Mouse (Mus musculus) ES-E14 (cell line): ENCODE results near the gene Asb16. TPM values are rescaled to one million over a fixed set of nuclear protein-coding genes. Genes with fewer than 3 reads are reported as not detected.
A peak's percentile ranks its signal among the peaks of the same experiment; 100 is the strongest.

Source experiments
- DNase-seq: peaks from one replicate; pipeline ENCODE4 v3.0.0-alpha.2; 2013; ENCODE audit warnings: low read depth, low spot score
- H3K27ac ChIP-seq: 2 replicates; pipeline ENCODE4 v1.5.1; 2012; ENCODE audit warnings: low read depth, mild to moderate bottlenecking, low read length, moderate library complexity, mixed read lengths; ENCODE audit not compliant: poor library complexity, insufficient read depth, severe bottlenecking
- H3K36me3 ChIP-seq: 2 replicates; pipeline ENCODE4 v1.6.1; 2012; ENCODE audit warnings: mild to moderate bottlenecking, low read length, moderate library complexity, mixed read lengths; ENCODE audit not compliant: control insufficient read depth, poor library complexity, insufficient read depth, severe bottlenecking
- H3K4me1 ChIP-seq, 2 experiments: fragments of 150-350 bp in 1 of 2; sonication (generic) in 1 of 2; 2 replicates each; pipeline ENCODE4 v1.6.1; 2012; ENCODE audit warnings: low read length in 2 of 2, mild to moderate bottlenecking in 1 of 2, mixed read lengths in 1 of 2; ENCODE audit not compliant: control insufficient read depth in 2 of 2, insufficient read depth in 2 of 2, poor library complexity in 1 of 2
- H3K4me3 ChIP-seq, 2 experiments: fragments of 150-350 bp in 1 of 2; sonication (generic) in 1 of 2; 2 replicates each; pipeline ENCODE4 v1.5.1; 2012; ENCODE audit warnings: low read length in 2 of 2, low read depth in 1 of 2, mild to moderate bottlenecking in 1 of 2, mixed read lengths in 1 of 2; ENCODE audit not compliant: insufficient read depth in 1 of 2, poor library complexity in 1 of 2, severe bottlenecking in 1 of 2
- H3K9ac ChIP-seq: 2 replicates; pipeline ENCODE4 v1.6.1; 2012; ENCODE audit warnings: low read depth, mild to moderate bottlenecking, low read length, mixed read lengths; ENCODE audit not compliant: poor library complexity, insufficient read depth, severe bottlenecking
- H3K9me3 ChIP-seq: fragments of 150-350 bp; sonication (generic); 2 replicates; pipeline ENCODE4 v1.6.1; 2012; ENCODE audit warnings: low read depth, mild to moderate bottlenecking, low read length; ENCODE audit not compliant: control insufficient read depth, insufficient read depth
- CHD2 ChIP-seq: IDR thresholded peaks from 2 replicates; pipeline ENCODE4 v1.6.1; 2014; ENCODE audit warnings: mild to moderate bottlenecking, low read depth, low read length, inconsistent platforms
- HCFC1 ChIP-seq: IDR thresholded peaks from 2 replicates; pipeline ENCODE4 v1.6.1; 2012; ENCODE audit warnings: low read length, inconsistent platforms, borderline replicate concordance; ENCODE audit not compliant: insufficient read depth
- MAFK ChIP-seq: IDR thresholded peaks from 2 replicates; pipeline ENCODE4 v1.6.1; 2014; ENCODE audit warnings: mild to moderate bottlenecking, low read depth, low read length, inconsistent platforms; ENCODE audit not compliant: insufficient read depth
- ZC3H11A ChIP-seq: IDR thresholded peaks from 2 replicates; pipeline ENCODE4 v1.6.1; 2012; ENCODE audit warnings: low read depth, mild to moderate bottlenecking, inconsistent platforms, low read length, borderline replicate concordance
- ZNF384 ChIP-seq: IDR thresholded peaks from 2 replicates; pipeline ENCODE4 v1.6.1; 2012; ENCODE audit warnings: low read depth, low read length, inconsistent platforms
- in situ Hi-C, 2 experiments: fragments of 600-800 bp; cut with MboI; formaldehyde crosslinking; loops; one replicate each; pipeline ENCODE4 v1.15.1; 2025; ENCODE audit warnings: low sequenced_read_pairs in 2 of 2, inconsistent platforms in 1 of 2; ENCODE audit not compliant: unreplicated experiment in 2 of 2
- total RNA-seq: library from RNA; depleted of rRNA; stranded (reverse); fragments of 300-350 nt; gene quantifications from 2 replicates; pipeline ENCODE4 v1.2.3, GENCODE M21; 2012

Gene Asb16
- total RNA-seq, 1 experiment: 0.98 TPM

GRCm38 (mm10) chr11:102294416-102294815 lies 25.9 kb downstream of the Asb16 start:
- H3K27ac ChIP-seq: no peak overlapping the region
- in situ Hi-C loops: loop anchor here in 1 of 2 experiments (5.0 kb wide), 1 partner anchor 118 kb away; no protein-coding TSS in a partner anchor
- no peak for DNase-seq
- no peaks in the 10 kb centered on the region for H3K9me3 ChIP-seq
- peak overlapping the region; percentile 92; the same call in 1 of the 2 replicates for H3K9ac ChIP-seq
- TF ChIP-seq ZNF384 (no peak), HCFC1 (no peak), ZC3H11A (no peak)
- peaks cover 8 to 21% of the 10 kb centered on the region in 2 experiments; a peak in 3 of 4 replicates for H3K4me1 ChIP-seq
- peaks cover 41% of the 10 kb centered on the region for H3K36me3 ChIP-seq
- H3K4me3 ChIP-seq: peak overlapping the region in 1 of 2 experiments; percentile 94; a peak in 1 of 4 replicates

GRCm38 (mm10) chr11:102294887-102295597 lies 26.5 kb downstream of the Asb16 start:
- in situ Hi-C loops: loop anchor here in 1 of 2 experiments (5.0 kb wide), 1 partner anchor 117 kb away; no protein-coding TSS in a partner anchor
- Histone ChIP-seq H3K4me3 (peak overlapping the region; percentile 83 to 94), H3K9me3 (no peaks in the 10 kb centered on the region), H3K4me1 (peaks cover 8 to 20% of the 10 kb centered on the region in 2 experiments; a peak in 3 of 4 replicates), H3K9ac (peak overlapping the region; percentile 92), H3K36me3 (peaks cover 41% of the 10 kb centered on the region), H3K27ac (peak overlapping the region; percentile 92)
- DNase-seq: no peak
- no peak for TF ChIP-seq CHD2
- no peak for TF ChIP-seq ZNF384
- no peak for TF ChIP-seq MAFK
- no peak for TF ChIP-seq ZC3H11A
- TF ChIP-seq HCFC1: no peak

- peak overlapping the region; percentile 92 for H3K27ac ChIP-seq
- H3K4me1 ChIP-seq: peaks cover 8 to 13% of the 10 kb centered on the region in 2 experiments; a peak in 3 of 4 replicates
- in situ Hi-C loops: no loop called here
- TF ChIP-seq HCFC1 (no peak), CHD2 (no peak), ZNF384 (no peak), ZC3H11A (no peak), MAFK (no peak)
- H3K36me3 ChIP-seq: peaks cover 34% of the 10 kb centered on the region
- H3K9me3 ChIP-seq: no peaks in the 10 kb centered on the region
- DNase-seq: no peak
- H3K4me3 ChIP-seq: peak overlapping the region; percentile 83 to 94
- H3K9ac ChIP-seq: peak overlapping the region; percentile 92
These were observed 27.3 kb downstream of the Asb16 start for GRCm38 (mm10) chr11:102295598-102296471.
